Mouse (Mus musculus) midbrain, postnatal 0 days (tissue): ENCODE measurements at regions not wholly inside any gene's neighbourhood (a gene's known extent, or its start where the extent isn't known, plus 50 kb on each side); places are given as distances from the start of the nearest gene placed in this dataset.

Source experiments
- ATAC-seq: fragments of 200-750 bp; cut with Nextera tagmentation; 2 replicates; pipeline ENCODE4 v1.8.0; 2017; ENCODE audit warnings: moderate number of reproducible peaks, mild to moderate bottlenecking, moderate TSS enrichment, moderate library complexity; ENCODE audit not compliant: low FRiP score
- DNase-seq: peaks from one replicate; pipeline ENCODE4 v3.0.0-alpha.2; 2015; ENCODE audit warnings: low spot score
- H3K27ac ChIP-seq: fragments of 300-500 bp; sonication (generic); 2 replicates; pipeline ENCODE4 v1.5.1; 2014; ENCODE audit warnings: low read depth, mild to moderate bottlenecking, low read length, mixed read lengths
- H3K27me3 ChIP-seq: fragments of 300-500 bp; sonication (generic); 2 replicates; pipeline ENCODE4 v1.6.1; 2014; ENCODE audit warnings: low read length, control low read depth, mixed read lengths; ENCODE audit not compliant: insufficient read depth
- H3K36me3 ChIP-seq: fragments of 300-500 bp; sonication (generic); 2 replicates; pipeline ENCODE4 v1.6.1; 2014; ENCODE audit warnings: low read length, control low read depth, mixed read lengths; ENCODE audit not compliant: insufficient read depth
- H3K4me1 ChIP-seq: fragments of 300-500 bp; sonication (generic); 2 replicates; pipeline ENCODE4 v1.6.1; 2014; ENCODE audit warnings: mild to moderate bottlenecking, control low read depth, antibody characterized with exemption, low read length, mixed read lengths; ENCODE audit not compliant: insufficient read depth
- H3K4me2 ChIP-seq: fragments of 300-500 bp; sonication (generic); 2 replicates; pipeline ENCODE4 v1.6.1; 2014; ENCODE audit warnings: low read depth, mild to moderate bottlenecking, low read length, mixed read lengths; ENCODE audit not compliant: poor library complexity, severe bottlenecking
- H3K4me3 ChIP-seq: fragments of 300-500 bp; sonication (generic); 2 replicates; pipeline ENCODE4 v1.5.1; 2014; ENCODE audit warnings: low read depth, mild to moderate bottlenecking, low read length, moderate library complexity
- H3K9ac ChIP-seq: fragments of 300-500 bp; sonication (generic); replicated peaks from 2 replicates; pipeline ENCODE4 v1.6.1; 2014; ENCODE audit warnings: mild to moderate bottlenecking, low read length, moderate library complexity, mixed read lengths; ENCODE audit not compliant: poor library complexity, severe bottlenecking
- H3K9me3 ChIP-seq: fragments of 300-500 bp; sonication (generic); 2 replicates; pipeline ENCODE4 v1.6.1; 2016; ENCODE audit warnings: low read length, control low read depth
- CTCF ChIP-seq: IDR thresholded peaks from 2 replicates; pipeline ENCODE4 v1.5.1; 2016; ENCODE audit warnings: antibody characterized with exemption, mild to moderate bottlenecking
- WGBS: fragments of 180-500 bp; shearing (Covaris S2); extraction: QIAGEN DNeasy Blood & Tissue Kit; methylation state at CpG from one replicate; pipeline ENCODE4 v1.1.7; 2014; 5-methylcytosine and 5-hydroxymethylcytosine counted together

DNA sequence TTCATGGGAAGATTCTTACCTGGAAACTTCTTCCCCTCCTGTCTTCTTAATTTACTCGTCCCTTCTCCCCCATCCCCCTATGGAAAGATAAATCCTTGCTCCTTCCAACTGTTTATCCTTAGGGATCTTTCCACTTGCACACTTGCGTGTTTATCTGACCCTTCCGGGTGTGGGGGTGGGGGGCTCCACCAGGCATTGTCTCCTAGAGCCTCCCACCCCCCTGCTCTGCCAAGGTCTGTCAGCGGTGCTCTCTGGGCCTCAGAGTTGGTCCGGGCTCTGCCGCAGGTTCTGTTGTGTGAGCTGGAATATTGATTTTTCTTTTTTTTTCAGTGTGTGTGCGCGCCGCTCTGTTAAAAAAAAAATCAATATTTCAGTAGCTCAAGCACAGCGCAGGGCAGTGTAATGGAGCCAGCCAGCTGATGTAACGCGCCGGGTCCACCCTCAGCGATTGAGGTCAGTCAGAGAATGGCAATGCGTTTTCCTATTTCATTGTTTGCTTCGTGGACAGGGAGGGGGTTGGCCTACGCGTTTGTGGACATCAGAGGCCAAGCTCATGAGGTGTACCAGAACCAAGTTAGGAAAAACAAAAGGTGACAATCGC, 160.2 kb upstream of the Nfe2l3 start:
- Histone ChIP-seq H3K27ac (peak overlapping the region; percentile 14; the same call in 1 of the 2 replicates), H3K4me1 (peaks cover 3% of the 10 kb centered on the region; the same call in 1 of the 2 replicates), H3K9ac (no peak overlapping the region), H3K9me3 (no peaks in the 10 kb centered on the region), H3K4me3 (no peak overlapping the region), H3K27me3 (peaks cover 9% of the 10 kb centered on the region), H3K36me3 (no peaks in the 10 kb centered on the region), H3K4me2 (no peak overlapping the region)
- DNase-seq, result no peak
- TF ChIP-seq CTCF, result no peak
- WGBS, result 81% methylated on average over 19 of the region's 19 CpGs
- no peak for ATAC-seq

- Histone ChIP-seq H3K4me3 (no peak overlapping the region), H3K27me3 (no peaks in the 10 kb centered on the region), H3K36me3 (no peaks in the 10 kb centered on the region), H3K4me2 (no peak overlapping the region), H3K27ac (no peak overlapping the region), H3K4me1 (no peaks in the 10 kb centered on the region), H3K9me3 (no peaks in the 10 kb centered on the region), H3K9ac (no peak overlapping the region)
- DNase-seq (no peak), ATAC-seq (no peak)
- WGBS, result 86% methylated on average over 10 of the region's 10 CpGs
- TF ChIP-seq CTCF, result no peak
Measured at GRCm38 (mm10) chr6:51279491-51279890, 153.0 kb upstream of the Nfe2l3 start.

- Histone ChIP-seq H3K36me3 (no peaks in the 10 kb centered on the region), H3K27ac (no peak overlapping the region), H3K9me3 (no peaks in the 10 kb centered on the region), H3K9ac (no peak overlapping the region), H3K4me1 (no peaks in the 10 kb centered on the region), H3K27me3 (no peaks in the 10 kb centered on the region), H3K4me2 (no peak overlapping the region), H3K4me3 (no peak overlapping the region)
- TF ChIP-seq CTCF, result no peak
- DNase-seq (no peak), ATAC-seq (no peak)
- 84% methylated on average over 7 of the region's 7 CpGs for WGBS
Measured at GRCm38 (mm10) chr6:51280231-51280630, 152.2 kb upstream of the Nfe2l3 start.

DNA sequence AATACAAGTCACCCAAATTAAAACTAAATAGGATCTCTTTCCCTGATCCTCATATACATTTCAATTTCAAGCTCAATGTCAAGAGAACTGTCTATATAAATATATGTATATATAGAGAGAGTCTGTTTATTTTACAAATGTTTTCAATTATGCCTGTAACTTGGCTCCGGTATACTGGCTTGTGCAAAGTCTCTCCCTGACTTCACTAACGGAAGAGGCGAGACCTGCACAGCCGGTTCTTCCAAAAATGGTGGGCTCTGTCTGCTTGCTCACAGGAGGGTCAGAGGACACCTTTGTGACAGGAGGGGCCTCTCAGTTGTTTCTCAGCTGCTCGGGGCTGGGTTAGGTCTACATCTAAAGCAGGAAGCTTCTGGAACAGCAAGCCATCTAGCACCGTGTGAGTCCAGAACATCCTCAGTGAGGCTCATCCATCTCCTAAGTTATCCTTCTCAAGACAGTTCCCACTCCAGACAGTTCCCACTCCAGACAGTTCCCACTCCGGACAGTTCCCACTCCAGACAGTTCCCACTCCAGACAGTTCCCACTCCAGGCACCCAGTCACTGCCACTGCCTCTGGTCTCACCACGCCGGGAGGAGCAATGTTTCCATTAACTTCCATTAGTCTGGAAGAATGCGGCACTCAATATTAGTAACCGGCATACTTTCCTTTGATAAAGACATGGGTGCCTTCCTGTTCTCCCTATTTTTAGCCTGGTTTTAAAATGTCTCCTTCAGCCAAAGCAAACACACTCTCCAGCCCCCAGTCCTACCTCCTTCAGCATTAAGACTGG, 148.4 kb upstream of the Nfe2l3 start:
- no peak overlapping the region for H3K27ac ChIP-seq
- WGBS, result 89% methylated on average over 11 of the region's 11 CpGs

GRCm38 (mm10) chr6:51284881-51285280, 147.6 kb upstream of the Nfe2l3 start:
- 83% methylated on average over 9 of the region's 9 CpGs for WGBS
- no peak for DNase-seq
- Histone ChIP-seq H3K4me2 (no peak overlapping the region), H3K4me1 (no peaks in the 10 kb centered on the region), H3K4me3 (no peak overlapping the region), H3K9ac (no peak overlapping the region), H3K9me3 (no peaks in the 10 kb centered on the region), H3K27ac (no peak overlapping the region), H3K27me3 (no peaks in the 10 kb centered on the region), H3K36me3 (no peaks in the 10 kb centered on the region)
- no peak for ATAC-seq
- TF ChIP-seq CTCF, result no peak

More for the DNA sequence above, 148.4 kb upstream of the Nfe2l3 start:
- DNase-seq (no peak), ATAC-seq (no peak)
- H3K4me1 ChIP-seq, result no peaks in the 10 kb centered on the region
- no peak overlapping the region for H3K4me3 ChIP-seq
- H3K9ac ChIP-seq, result no peak overlapping the region
- no peaks in the 10 kb centered on the region for H3K27me3 ChIP-seq
- no peak overlapping the region for H3K4me2 ChIP-seq
- TF ChIP-seq CTCF, result no peak
- no peaks in the 10 kb centered on the region for H3K36me3 ChIP-seq
- no peaks in the 10 kb centered on the region for H3K9me3 ChIP-seq

- ATAC-seq (no peak), DNase-seq (no peak)
- no peak for TF ChIP-seq CTCF
- H3K36me3 ChIP-seq, result no peaks in the 10 kb centered on the region
- no peak overlapping the region for H3K9ac ChIP-seq
- no peaks in the 10 kb centered on the region for H3K9me3 ChIP-seq
- H3K27me3 ChIP-seq, result no peaks in the 10 kb centered on the region
- H3K4me1 ChIP-seq, result no peaks in the 10 kb centered on the region
- no peak overlapping the region for H3K4me3 ChIP-seq
- H3K4me2 ChIP-seq, result no peak overlapping the region
- 77% methylated on average over 2 of the region's 2 CpGs for WGBS
- H3K27ac ChIP-seq, result no peak overlapping the region
Measured at GRCm38 (mm10) chr6:51286836-51287235, 145.6 kb upstream of the Nfe2l3 start.
